Mouse (Mus musculus) right cerebral cortex, postnatal 10 days (tissue): ENCODE data around the gene Strn4.

Experiments
- DNase-seq, 2 experiments: peaks; one replicate each; pipeline ENCODE4 v3.0.0; 2021; ENCODE audit warnings: low spot score in 2 of 2

Strn4 gene

DNA sequence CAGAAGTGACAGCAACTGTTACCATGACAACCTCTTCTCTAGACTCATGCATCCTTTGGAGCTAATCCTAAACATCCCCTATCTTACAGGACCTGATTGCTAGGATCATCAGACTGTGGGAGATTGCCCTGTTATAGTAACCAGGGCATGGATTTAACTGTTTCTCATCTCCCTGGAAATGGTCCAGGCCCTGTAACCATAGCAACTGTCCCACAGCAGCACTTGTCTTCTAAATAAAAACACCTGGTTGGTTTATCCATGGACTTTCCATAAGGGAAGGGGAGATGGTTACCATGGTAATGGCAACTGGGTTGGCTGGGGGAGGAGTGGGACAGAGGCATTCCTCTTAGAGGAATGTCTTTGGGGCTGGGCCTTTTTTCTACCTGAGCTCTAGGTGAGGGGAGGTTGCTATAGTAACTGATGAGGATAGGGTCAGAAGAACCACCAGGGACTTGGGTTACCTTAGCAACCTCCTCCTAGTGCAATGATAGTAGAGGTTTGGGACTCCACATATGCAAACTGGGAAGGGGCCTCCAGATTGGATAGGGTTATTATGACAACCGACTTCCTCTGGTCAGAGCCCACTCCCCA, at the start of gene Strn4:
Gene Strn4 (plus strand): TSS at position 539 of the 591 bp plus-strand sequence.
- DNase-seq: peak; percentile 71 to 85

DNA sequence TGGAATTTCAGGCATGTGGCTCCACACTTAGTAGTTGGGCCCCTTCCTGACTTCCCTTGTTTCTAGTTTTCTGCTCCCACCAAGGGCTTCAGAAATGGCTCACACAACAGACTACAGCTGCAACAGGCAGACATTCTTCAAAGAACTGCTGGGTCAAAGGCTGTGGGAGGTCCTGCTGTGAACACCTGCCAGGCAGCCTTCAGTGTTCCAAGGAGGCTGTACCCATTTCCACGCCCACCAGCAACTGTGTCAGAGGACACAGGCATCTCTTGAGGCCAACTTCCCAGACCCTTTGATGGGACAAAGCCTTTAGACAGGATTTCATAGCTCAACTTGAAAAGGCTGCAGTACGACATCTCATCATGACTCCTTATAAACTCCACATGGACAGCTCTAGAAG, 49.2 kb upstream of the Strn4 start:
- DNase-seq: no peak

DNA sequence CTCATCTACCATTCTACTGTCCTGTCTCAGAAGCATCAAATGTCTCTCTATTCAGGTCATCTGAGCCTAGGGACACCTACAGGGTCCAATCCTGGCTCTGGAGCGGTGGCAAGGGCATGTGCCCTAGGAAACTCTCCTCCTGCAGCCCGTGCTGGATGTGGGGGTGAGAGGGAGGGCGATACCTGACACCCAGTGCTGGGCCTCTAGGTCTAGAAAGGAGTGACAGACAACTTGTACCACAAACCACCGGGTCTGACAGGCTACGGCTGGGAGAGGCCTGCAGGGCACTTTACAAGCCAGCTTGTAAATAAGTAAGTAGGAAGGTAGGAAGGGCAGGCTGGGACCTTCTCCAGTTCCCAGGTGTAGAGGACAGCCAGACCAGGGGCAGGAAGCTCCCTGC, 39.8 kb upstream of the Strn4 start:
- DNase-seq: no peak

DNA sequence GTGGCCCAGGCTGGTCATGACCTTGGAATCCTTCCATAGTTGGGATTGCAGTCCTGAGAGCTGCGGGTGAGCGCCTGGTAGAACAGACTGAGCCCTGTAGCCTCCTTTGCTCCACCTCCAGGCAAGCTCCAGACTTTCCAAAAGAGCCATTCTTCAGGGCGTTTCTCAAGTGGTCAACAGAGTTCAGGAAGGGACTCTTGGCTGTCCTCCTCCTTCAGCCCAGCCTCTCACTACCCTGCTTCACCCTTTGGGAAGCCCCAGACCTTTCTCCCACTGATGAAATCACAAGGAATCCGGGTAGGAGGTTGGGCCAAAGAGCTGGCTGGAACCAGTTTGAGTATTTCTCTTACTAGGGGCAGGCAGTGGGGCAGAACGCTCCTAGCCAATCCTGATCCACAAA, 35.6 kb upstream of the Strn4 start:
- DNase-seq: no peak

DNA sequence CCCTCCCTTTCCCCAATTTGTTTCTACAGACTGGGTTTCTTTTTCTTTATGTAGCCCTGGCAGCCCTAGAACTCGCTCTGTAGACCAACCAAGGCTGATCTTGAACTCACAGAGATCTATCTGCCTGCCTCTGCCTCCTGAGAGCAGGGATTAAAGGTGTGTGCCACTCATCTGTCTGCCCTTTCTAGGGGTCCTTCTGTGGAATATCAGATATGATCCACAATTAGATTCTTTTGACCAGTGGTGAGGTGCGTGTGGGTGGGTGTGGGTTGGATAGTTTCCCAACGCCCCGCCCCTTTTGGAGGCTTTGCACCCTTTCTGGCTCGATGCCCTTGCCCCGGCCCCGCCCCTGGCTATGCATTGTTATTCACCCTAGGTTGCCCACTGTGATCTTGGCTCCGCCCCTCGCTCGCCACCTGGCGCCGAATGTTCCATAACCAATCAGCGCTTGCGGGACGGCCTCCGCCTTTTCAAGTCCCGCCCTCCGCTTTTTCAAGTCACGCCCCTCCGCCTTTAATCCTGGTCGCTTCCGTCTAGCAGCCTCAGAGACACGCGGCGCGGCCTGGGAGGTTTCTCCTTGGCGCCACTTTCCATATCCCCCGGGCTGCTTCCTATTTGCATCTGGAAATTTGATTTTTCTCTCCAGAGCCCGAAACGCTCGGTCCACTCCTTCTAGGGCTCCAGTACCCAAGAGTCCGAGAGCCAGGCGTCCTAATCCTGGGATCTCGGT, 34.7 kb upstream of the Strn4 start, which contains the start of gene Slc1a5:
Gene Slc1a5 (plus strand): TSS at position 516 of the 730 bp plus-strand sequence.
- DNase-seq: peak; percentile 79 to 82

DNA sequence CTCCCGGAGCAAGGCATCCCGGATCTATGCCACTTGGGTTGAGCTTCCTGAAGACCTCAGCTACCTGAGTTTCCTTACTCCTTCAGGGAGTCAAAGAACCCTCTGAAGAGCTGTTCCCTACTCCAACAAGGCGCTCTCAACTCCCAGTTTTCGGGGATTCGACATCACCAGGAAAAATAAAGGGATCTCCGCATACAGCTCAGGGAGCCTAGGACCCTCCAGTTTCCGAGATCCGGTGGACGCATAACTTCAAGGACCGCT, 34.2 kb upstream of the Strn4 start:
- no peak for DNase-seq

DNA sequence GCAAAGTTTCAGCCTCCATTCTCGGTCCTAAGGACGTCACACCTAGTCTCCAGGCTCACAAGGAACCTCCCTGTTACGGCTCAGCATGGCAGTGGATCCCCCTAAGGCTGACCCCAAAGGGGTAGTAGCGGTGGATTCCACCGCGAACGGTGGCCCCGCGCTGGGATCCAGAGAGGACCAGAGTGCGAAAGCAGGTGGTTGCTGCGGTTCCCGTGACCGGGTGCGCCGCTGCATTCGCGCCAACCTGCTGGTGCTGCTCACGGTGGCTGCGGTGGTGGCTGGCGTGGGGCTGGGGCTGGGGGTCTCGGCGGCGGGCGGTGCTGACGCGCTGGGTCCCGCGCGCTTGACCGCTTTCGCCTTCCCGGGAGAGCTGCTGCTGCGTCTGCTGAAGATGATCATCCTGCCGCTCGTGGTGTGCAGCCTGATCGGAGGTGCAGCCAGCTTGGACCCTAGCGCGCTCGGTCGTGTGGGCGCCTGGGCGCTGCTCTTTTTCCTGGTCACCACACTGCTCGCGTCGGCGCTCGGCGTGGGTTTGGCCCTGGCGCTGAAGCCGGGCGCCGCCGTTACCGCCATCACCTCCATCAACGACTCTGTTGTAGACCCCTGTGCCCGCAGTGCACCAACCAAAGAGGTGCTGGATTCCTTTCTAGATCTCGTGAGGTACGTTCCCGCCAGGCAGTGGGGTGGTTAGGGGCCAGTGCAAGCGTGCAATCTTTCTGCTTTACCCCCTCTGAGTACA, 33.7 kb upstream of the Strn4 start:
- peak in 1 of 2 experiments; percentile 37 for DNase-seq

DNA sequence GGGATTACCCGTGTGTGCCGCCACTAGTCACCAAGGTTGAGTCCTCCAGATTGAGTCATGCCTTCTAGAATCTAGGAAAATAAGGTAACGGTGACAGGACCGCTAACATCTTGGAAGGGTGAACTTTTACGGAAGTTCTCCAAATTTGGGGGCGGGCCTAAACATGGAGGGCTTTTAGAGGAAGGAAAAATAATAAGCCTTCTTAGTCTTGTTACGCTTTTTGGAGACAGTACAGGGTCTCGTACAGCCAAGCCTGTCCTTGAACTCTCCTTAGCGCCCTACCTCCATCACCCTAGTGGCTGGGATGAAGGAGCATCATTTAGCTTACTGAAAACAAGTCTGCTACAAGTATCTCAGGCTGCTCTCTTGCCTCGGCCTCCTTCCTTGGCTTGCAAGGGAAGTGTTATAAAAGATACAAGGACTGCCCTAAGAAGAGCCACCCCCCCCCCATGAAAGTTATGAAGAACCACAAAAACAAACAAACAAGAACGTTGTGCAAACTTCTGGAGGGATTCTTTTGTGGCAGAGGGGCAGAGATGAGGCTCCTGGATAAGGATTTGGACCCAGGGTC, 33.0 kb upstream of the Strn4 start:
- DNase-seq: no peak

DNA sequence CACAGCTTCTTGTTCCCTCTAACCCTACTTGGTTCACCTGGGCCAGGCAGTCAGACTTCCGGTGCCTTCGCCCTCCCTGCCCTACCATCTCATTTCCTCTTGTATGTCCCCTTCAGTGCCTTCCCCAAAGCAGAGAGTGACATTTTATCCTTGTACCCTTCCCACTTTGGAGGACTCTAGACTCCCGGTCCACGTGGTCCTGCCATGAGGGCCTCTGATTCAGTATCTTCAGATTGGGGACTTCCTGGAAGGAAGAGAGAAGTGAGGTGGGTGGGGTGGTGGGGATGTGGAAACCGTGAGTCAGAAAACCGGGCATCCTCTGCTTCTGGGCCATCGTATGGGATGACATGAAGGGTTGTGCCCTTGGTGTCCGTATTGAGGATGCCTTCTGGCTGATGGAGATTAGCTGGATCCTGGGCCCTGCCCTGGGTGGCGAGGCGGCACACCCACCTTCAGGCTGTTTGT, 32.4 kb upstream of the Strn4 start:
- DNase-seq: no peak

DNA sequence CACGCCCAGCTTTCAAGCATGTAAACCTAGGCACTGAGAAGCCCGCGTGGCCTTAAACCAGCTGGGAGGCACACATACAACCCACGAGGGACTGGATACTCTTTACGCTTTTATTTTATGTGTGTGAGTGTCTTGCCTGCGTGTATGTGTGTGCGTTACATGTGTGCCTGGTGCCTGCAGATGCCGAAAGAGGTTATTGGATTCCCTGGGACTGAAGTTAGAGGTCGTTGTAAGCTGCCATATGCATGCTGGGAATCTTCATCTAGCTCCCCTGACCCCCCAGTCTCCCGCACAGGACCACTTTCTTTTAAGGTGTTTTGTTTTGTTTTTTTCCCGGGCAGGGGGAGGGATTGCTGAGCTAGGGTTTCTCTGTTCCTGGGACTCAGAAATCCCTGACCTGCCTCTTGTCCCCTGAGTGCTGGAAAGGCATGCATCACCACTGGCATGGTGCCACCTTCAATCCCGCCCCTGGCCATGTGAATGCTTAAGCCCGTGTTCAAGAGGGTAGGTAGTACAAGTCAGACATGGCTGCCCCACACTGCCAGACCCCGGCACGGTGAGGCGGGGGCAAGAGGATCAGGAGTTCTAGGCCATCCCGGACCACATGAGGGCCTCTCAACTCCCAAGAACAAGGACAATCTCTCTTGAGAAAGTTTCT, 31.8 kb upstream of the Strn4 start:
- no peak for DNase-seq

DNA sequence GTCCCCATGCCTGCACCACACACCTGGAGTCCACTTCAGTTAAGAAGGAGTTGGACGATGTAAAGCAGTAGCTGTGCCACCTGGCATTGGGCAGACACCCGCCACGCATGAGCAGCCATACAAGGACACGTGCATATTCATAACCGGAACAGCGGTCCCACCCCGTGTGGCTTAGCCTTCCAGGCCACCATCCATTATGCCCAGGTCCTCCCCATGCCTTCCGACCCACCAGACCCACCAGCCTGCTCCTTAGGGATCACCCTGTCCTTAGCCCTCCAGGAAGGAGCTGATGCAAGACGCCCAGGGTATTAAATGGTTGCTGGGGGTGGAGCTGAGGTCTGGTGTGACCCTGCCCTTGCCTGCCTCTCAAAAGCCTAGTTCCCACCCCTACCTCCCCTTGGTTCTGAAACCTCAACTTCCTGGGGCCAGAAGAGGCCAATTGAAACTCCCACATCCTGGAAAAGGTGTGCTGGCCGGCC, 31.2 kb upstream of the Strn4 start:
- no peak for DNase-seq

DNA sequence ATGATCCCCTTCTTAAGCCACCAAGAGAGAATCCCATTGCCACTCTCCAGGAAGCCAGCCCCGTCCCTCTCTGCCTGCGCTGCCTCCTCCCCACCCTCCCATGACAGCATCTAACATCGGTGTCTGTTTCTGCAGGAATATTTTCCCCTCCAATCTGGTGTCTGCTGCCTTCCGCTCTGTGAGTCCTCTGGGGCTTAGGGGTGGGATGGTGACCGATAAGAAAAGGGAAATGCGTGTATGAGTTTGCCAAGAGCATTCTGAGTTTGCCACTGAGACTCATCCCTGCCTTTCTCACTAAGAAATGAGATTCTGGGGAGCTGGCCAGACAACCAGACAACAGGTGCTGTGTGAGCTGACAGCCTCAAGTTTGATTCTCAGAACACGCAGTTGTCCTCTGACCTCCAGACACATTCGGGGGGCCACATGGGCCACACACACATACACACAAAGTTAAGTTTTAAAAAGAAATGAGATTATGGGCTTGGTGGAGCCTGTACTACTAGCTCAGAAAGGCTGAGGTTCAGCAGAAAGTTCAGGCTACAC, 30.1 kb upstream of the Strn4 start:
- DNase-seq: no peak

DNA sequence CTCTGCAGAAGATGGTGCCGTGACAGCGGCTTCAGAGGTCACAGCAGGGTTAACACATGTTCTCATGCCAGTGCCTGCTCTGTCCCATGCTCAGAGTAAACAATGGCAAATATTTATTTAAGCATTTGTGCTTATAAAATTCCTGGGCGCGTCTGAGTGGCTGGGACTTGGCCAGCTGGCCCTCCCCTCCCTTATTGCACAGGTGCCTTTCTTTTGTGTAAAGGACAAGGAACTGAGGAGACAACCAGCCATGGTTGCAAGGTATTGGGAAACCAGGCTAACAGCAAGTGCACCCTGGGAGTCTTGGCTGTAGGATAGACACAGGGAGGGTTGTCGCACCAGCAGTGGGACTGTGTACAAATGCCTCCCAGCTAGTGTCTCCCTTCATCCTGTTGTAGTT, 23.4 kb upstream of the Strn4 start:
- DNase-seq: no peak

DNA sequence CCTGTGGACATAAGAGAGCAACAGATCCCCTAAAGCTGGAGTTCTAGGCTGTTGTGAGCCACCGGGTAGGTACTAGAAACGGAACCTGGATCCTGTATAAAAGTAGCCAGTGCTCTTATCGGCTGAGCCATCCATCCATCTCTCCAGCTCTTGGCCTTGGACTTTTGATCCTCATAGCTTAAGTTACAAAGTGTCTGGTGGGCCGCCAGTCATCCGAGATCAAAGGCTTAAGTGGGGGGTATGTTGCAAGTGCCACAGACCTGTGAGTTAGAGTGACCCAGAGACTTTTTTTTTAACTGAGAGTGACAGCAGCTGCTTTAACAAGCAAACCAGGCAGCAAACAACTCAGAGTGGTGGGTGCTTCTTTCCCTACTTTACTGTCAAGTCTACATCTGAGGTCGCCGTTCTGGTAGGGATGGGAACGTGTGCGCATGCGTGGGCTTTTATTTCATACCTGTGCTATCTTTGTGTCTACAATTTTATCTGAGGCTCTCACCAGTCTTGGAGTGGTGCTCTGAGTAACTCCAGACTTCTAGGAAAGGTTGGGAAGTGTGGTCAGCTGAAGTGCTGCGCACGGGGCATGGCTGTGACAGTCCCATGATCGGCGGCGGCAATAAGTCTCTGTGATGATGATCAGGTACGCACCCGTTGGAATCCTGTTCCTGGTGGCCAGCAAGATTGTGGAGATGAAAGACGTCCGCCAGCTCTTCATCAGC, 22.5 kb upstream of the Strn4 start:
- DNase-seq: no peak

DNA sequence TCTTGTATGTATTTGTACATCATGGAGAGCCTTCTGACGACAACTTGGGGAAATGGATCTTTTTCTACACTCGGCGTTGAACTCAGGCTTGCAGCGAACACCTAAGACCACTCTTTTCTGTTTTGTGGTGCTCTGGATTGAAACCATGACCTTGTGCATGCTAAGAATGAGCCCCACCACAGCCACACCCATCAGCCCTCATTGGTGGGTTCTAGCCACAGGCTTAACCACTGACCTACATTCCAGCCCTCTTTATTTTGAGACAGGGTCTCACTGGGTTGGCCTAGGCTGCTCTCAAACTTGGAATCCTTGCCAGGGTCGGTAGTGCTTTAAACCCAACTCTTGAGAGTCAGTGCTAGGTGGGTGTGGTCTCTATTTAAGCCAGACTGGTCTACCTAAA, 20.8 kb upstream of the Strn4 start:
- DNase-seq: no peak

DNA sequence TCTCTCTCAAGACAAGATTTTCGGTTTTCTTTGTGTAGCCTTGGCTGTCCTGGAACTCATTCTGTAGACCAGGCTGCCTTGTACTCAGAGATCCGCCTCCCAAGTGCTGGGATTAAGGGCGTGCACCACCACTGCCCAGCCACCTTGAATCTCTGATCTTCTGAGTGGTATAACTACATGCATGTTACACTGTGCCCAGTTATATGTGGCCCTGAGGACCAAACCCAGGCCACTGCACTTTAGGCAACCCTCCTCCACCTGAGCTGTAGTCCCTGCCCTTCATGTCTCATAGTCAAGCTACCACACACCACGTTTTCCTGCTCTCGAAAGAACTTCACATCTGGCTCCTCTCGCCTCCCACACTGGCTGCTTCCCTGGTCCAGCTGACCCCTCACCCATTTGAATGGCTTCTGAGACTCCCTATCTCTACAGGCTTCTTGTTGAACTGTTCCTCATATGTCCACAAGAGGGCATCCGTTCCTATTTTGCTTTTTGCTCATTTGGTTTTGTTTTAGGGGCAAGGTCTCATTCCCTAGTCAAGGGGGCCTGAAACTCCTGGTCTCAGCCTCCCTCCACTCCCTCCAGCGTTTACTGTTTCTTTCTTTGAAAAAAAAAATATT, 11.2 kb upstream of the Strn4 start:
- DNase-seq: no peak

DNA sequence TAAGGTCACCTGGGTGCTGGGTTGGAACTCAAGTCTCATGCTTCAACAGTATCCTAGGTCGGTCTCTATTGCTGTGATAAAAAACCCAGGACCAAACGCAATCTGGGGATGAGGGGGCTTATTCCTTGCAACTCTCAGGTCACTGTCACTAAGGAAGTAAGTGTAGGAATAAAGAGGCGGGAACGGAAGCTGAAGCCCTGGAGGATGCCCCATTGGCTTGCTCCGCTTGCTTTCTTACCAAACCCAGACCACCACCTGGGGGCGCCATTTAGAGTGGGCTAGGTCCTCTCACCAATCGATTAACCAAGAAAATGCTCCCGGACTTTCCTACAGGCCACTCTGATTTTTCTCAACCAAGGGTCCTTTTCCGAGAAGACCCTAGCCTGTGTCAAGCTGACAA, 7.8 kb upstream of the Strn4 start:
- DNase-seq: no peak

DNA sequence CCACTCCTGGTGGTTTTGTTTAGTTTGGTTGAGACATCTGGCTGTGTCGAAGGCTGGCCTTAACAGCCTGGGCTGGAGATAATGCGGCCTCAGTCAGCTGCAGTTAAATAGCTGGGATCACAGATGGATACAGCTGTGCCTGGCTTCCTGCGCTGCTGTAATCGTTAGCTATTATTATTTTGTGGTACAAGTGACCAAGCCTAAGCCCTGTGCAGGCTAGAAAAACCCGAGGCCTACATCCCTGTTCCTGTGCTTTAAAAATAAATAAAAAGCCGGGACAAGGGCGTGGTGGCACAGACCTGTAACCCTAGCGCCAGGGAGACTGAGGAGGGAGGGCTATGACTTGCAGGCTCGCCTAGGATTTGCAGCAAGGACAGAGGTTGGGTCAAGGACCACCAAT, 7.0 kb upstream of the Strn4 start:
- DNase-seq: no peak

DNA sequence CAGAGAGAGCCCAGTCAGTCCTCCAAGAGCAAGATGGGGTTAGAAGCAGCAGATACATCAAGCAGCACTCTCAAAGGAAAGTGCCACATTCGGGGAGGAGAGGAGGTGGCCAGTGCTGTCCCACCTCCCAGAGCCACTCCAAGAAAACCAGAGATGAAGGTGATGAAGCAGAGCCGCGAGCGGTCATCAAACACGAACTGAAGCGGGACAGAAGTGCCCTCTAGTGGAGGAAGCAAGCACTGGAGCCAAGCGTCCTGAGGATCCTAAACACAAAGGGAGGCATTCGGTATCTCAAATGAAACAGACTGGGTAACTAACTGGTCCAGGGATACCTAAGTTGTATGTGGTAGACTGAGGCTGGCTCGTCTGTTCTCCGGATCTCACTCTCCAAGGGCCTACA, 6.0 kb upstream of the Strn4 start:
- peak; percentile 79 to 82 for DNase-seq

DNA sequence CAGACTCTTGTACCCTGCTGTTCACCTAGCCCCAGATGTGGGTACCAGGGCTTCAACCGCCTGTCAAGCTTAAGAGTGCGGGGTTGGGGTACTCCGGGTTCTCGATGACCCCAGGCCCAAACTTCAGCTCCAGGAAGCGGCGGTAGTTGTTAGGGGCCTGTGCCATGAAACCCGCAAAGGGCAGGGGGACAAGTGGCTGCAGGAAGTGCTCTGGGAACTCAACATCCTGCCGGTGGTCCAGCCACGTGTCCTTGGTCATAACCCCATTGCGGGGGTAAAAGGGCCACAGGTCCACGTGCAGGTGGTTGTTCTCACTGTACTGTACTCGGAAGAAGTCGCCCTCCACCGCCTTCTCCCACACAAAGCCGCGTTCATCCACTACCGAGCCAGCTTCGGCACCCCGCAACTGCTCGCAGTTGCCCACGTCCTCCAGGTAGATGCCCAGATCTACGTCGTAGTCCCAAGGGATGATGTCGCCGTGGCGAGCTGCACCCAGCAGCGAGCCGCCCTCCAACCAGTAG, 5.2 kb upstream of the Strn4 start:
- no peak for DNase-seq
